ENCODE assay signal across 18 mouse cellular contexts in the genomic region with DNA sequence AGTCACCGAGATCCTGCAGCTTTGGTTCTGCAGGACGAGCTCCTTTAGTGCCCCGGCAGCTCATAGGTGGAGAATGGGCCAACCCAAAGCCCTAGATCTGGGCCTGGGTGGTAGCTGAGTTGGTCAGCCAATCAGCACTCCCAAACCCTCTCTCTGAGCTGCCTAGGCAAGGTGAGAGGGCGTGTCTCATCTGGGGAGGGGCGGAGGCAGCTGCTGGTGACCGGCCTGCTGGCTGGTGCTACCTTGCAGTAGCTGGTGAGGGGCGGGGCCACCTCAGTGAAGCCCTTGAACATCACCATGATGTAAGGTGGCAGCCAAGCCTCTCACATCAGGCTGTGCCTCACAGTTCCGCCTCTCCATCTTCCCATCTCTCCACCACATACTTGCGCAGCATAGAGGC. TPM values are rescaled to one million over a fixed set of nuclear protein-coding genes. Genes with fewer than 3 reads are reported as not detected.
DNase-seq lines count a peak whose midpoint lies in the region; ATAC-seq and TF ChIP-seq lines count a peak whose summit lies in the region.
"Had no signal": no experiment of that assay in that cellular context is flagged by ENCODE, and none has a peak within 500 bp of the region (broad histone marks: within the 10 kb centered on the region; RNA-seq: fewer than 3 reads in every experiment).

No protein-coding gene starts in this region.

- WGBS in liver, embryonic 11.5 days, result 50% methylated on average over 9 of the region's 9 CpGs
- WGBS in liver, embryonic 12.5 days (ENCODE audit: insufficient replicate concordance), result 43% methylated on average over 9 of the region's 9 CpGs
- WGBS in embryonic facial prominence, embryonic 10.5 days, result 51% methylated on average over 9 of the region's 9 CpGs
- 63% methylated on average over 9 of the region's 9 CpGs for WGBS in kidney, postnatal 0 days

- no peak overlapping the region for H3K4me3 ChIP-seq in liver, embryonic 11.5 days (ENCODE audit: low read depth, low read length)
- no peak overlapping the region for H3K4me3 ChIP-seq in liver, embryonic 12.5 days
- H3K4me3 ChIP-seq in embryonic facial prominence, embryonic 10.5 days, result no peak overlapping the region
- H3K4me3 ChIP-seq in kidney, postnatal 0 days (replicated peaks; ENCODE audit: low read depth, low read length), result no peak overlapping the region
- H3K4me3 ChIP-seq: hindbrain, embryonic 15.5 days had no signal

- ATAC-seq in liver, embryonic 11.5 days (replicated peaks; ENCODE audit: low FRiP score), result 0 out of 2 replicates have a peak, but pooled peaks have one; percentile 36
- ATAC-seq in liver, embryonic 12.5 days, result no peak
- peak; percentile 66 for ATAC-seq in kidney, postnatal 0 days (replicated peaks; ENCODE audit: low FRiP score, low read depth)
- ATAC-seq: forebrain, embryonic 14.5 days had no signal

- TF ChIP-seq CTCF in kidney, postnatal 0 days (IDR thresholded peaks at IDR 0.05; ENCODE audit: low read depth), result no peak

- no peak overlapping the region for H3K4me2 ChIP-seq in liver, embryonic 11.5 days
- no peak overlapping the region for H3K4me2 ChIP-seq in liver, embryonic 12.5 days
- H3K4me2 ChIP-seq in kidney, postnatal 0 days (ENCODE audit: low read length), result no peak overlapping the region
- H3K4me2 ChIP-seq: hindbrain, embryonic 15.5 days had no signal

- no peaks in the 10 kb centered on the region for H3K9me3 ChIP-seq in liver, embryonic 11.5 days (ENCODE audit: control insufficient read depth, low read length)
- no peaks in the 10 kb centered on the region for H3K9me3 ChIP-seq in liver, embryonic 12.5 days (replicated peaks)
- no peaks in the 10 kb centered on the region for H3K9me3 ChIP-seq in embryonic facial prominence, embryonic 10.5 days
- no peaks in the 10 kb centered on the region for H3K9me3 ChIP-seq in kidney, postnatal 0 days (replicated peaks; ENCODE audit: low read length)
- H3K9me3 ChIP-seq: hindbrain, embryonic 15.5 days had no signal

- no peak overlapping the region for H3K9ac ChIP-seq in liver, embryonic 11.5 days (ENCODE audit: low read depth, low read length)
- H3K9ac ChIP-seq in liver, embryonic 12.5 days, result no peak overlapping the region
- no peak overlapping the region for H3K9ac ChIP-seq in kidney, postnatal 0 days (ENCODE audit: low read depth, low read length)
- H3K9ac ChIP-seq: hindbrain, embryonic 15.5 days had no signal

- no peaks in the 10 kb centered on the region for H3K36me3 ChIP-seq in liver, embryonic 11.5 days (ENCODE audit: control insufficient read depth, insufficient read depth, low read length)
- no peaks in the 10 kb centered on the region for H3K36me3 ChIP-seq in liver, embryonic 12.5 days
- H3K36me3 ChIP-seq in embryonic facial prominence, embryonic 10.5 days (replicated peaks), result no peaks in the 10 kb centered on the region
- H3K36me3 ChIP-seq in kidney, postnatal 0 days (ENCODE audit: insufficient read depth, low read length), result no peaks in the 10 kb centered on the region
- H3K36me3 ChIP-seq: hindbrain, embryonic 15.5 days had no signal

- no peaks in the 10 kb centered on the region for H3K27me3 ChIP-seq in liver, embryonic 11.5 days (replicated peaks; ENCODE audit: control insufficient read depth, insufficient read depth, low read length)
- no peaks in the 10 kb centered on the region for H3K27me3 ChIP-seq in liver, embryonic 12.5 days (replicated peaks)
- H3K27me3 ChIP-seq in embryonic facial prominence, embryonic 10.5 days (replicated peaks; ENCODE audit: low read depth, poor library complexity, severe bottlenecking), result no peaks in the 10 kb centered on the region
- H3K27me3 ChIP-seq in kidney, postnatal 0 days (ENCODE audit: insufficient read depth, low read length), result no peaks in the 10 kb centered on the region
- H3K27me3 ChIP-seq: hindbrain, embryonic 15.5 days had no signal

- H3K27ac ChIP-seq in liver, embryonic 11.5 days (ENCODE audit: low read depth, low read length), result no peak overlapping the region
- no peak overlapping the region for H3K27ac ChIP-seq in liver, embryonic 12.5 days
- H3K27ac ChIP-seq in embryonic facial prominence, embryonic 10.5 days (replicated peaks), result no peak overlapping the region
- no peak overlapping the region for H3K27ac ChIP-seq in kidney, postnatal 0 days
- H3K27ac ChIP-seq: hindbrain, embryonic 15.5 days had no signal

- no peak for DNase-seq in liver, embryonic 11.5 days (ENCODE audit: low spot score)
- DNase-seq in embryonic facial prominence, embryonic 10.5 days (ENCODE audit: low spot score), result peak; percentile 8
- no peak for DNase-seq in kidney, postnatal 0 days (ENCODE audit: low spot score)
- DNase-seq in testis, postnatal 10 days (ENCODE audit: low spot score), result peak; percentile 51
- no peak for DNase-seq in right cerebral cortex, postnatal 10 days (ENCODE audit: low spot score in 2 of 2)
- no peak for DNase-seq in yolk sac, embryonic 10.5 days (ENCODE audit: low spot score)
- DNase-seq in layer of hippocampus, adult 8-10 months (ENCODE audit: low spot score in 2 of 2), result no peak
- DNase-seq: adrenal gland, postnatal 10 days; cerebellum, adult 8-10 months; lung, adult 18-20 months; midbrain, embryonic 14.5 days; right cerebral cortex, postnatal 14 days; thymus, postnatal 36 days had no signal

- H3K4me1 ChIP-seq in liver, embryonic 11.5 days (replicated peaks; ENCODE audit: control insufficient read depth, insufficient read depth, low read length), result no peaks in the 10 kb centered on the region
- H3K4me1 ChIP-seq in liver, embryonic 12.5 days, result no peaks in the 10 kb centered on the region
- H3K4me1 ChIP-seq in embryonic facial prominence, embryonic 10.5 days, result peaks cover 7% of the 10 kb centered on the region; the same call in 1 of the 2 replicates
- H3K4me1 ChIP-seq in kidney, postnatal 0 days (replicated peaks; ENCODE audit: insufficient read depth, low read length), result peaks cover 30% of the 10 kb centered on the region
- H3K4me1 ChIP-seq: hindbrain, embryonic 15.5 days had no signal

RNA-seq across cellular contexts. Expression of gene Bicc1, which starts 29.2 kb away (rescaled TPM):
- 8.9 and 9.7 TPM in 2 replicates for polyA plus RNA-seq in liver, embryonic 11.5 days (2014; fragmentation: Nextera tagmentation; extraction: Ambion mirVana)
- polyA plus RNA-seq in liver, embryonic 12.5 days (2016; fragmentation: Nextera tagmentation; extraction: Ambion mirVana), result 4.9 and 5.8 TPM in 2 replicates
- 4.2 and 5.2 TPM in 2 replicates for polyA plus RNA-seq in embryonic facial prominence, embryonic 10.5 days (2016; fragmentation: Nextera tagmentation; extraction: Ambion mirVana)
- polyA plus RNA-seq in kidney, postnatal 0 days (2015; fragmentation: Nextera tagmentation; extraction: Ambion mirVana), result 65.7 and 71.7 TPM in 2 replicates
- 1 to 10 TPM; 4.8 to 7.1 (median 5.3) TPM for total RNA-seq in layer of hippocampus, adult 8-10 months (2022)
- total RNA-seq: granulocyte monocyte progenitor cell, adult 5-6 weeks; megakaryocyte progenitor cell, adult 5-6 weeks had no signal

Comparison
In these comparisons a context has a peak if more than half of its experiments do, and no peak if none do; other contexts are left out.
1. DNase-seq: peak in embryonic facial prominence, embryonic 10.5 days (single experiment) and testis, postnatal 10 days (single experiment); none in liver, embryonic 11.5 days (single experiment), kidney, postnatal 0 days (single experiment), right cerebral cortex, postnatal 10 days (0 of 2), yolk sac, embryonic 10.5 days (single experiment) and layer of hippocampus, adult 8-10 months (0 of 2).